Mouse (Mus musculus): ENCODE results near the gene Sprr3. TPM values are rescaled to one million over a fixed set of nuclear protein-coding genes. Genes with fewer than 3 reads are reported as not detected.

Gene Sprr3
- polyA plus RNA-seq, 1 experiment: 0.42 TPM

DNA sequence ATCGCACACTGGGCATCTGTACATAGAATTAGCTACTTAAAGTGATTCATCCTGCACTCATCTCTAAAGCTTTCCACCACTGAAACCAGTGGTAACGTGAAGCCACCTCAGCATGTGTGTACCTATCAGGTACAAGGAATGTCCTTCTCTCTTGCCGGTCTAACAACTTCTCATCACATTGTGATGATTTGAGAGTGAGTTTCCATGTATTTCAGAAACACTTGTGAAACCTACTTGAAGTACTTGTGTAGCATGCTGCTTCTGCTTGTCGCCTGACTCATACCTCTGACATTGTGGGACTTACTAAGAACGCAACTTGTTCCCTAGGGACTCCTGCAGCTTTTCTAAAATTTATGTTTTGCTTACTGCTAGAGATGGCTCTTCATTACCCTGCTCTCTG, 3.4 kb downstream of the Sprr3 start:
- H3K4me1 ChIP-seq (ENCODE audit: control insufficient read depth, insufficient read depth, low read length): no peaks in the 10 kb centered on the region; the same call in 1 of the 2 replicates
- TF ChIP-seq CTCF (IDR thresholded peaks at IDR 0.05; ENCODE audit: borderline replicate concordance, insufficient read depth, low read length): no peak
- TF ChIP-seq POLR2A (IDR thresholded peaks at IDR 0.05; ENCODE audit: low read depth, low read length): no peak
- no peak overlapping the region for H3K4me3 ChIP-seq (ENCODE audit: insufficient read depth, low read length)
- H3K27ac ChIP-seq (ENCODE audit: insufficient read depth, low read length): no peak overlapping the region

DNA sequence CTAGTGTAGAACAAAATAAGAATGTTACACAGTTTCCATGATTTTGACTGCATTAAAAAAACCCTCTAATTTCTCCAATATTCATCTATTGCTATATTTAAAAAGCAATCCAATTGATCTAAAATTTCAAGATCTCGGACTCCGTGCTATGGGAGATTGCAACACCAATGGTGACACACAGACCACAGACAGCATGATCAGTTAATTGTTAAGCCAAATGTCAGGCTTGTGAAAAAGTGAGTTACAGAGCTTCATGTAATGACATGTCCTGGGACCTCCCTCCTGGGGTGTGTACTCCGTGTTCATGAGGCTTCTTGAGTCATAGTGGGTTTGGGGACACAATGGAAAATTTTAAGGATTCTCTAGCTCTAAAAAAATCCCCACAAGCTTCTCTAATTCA, 18.3 kb downstream of the Sprr3 start:
- Histone ChIP-seq H3K4me1 (ENCODE audit: control insufficient read depth, insufficient read depth, low read length) (no peaks in the 10 kb centered on the region), H3K27ac (ENCODE audit: insufficient read depth, low read length) (no peak overlapping the region), H3K4me3 (ENCODE audit: insufficient read depth, low read length) (no peak overlapping the region)
- no peak for TF ChIP-seq CTCF (IDR thresholded peaks at IDR 0.05; ENCODE audit: borderline replicate concordance, insufficient read depth, low read length)
- TF ChIP-seq POLR2A (IDR thresholded peaks at IDR 0.05; ENCODE audit: low read depth, low read length): no peak

- TF ChIP-seq CTCF (IDR thresholded peaks at IDR 0.05; ENCODE audit: borderline replicate concordance, insufficient read depth, low read length): no peak
- no peak for TF ChIP-seq POLR2A (IDR thresholded peaks at IDR 0.05; ENCODE audit: low read depth, low read length)
- H3K4me3 ChIP-seq (ENCODE audit: insufficient read depth, low read length): no peak within 1 kb of the TSS
These were observed 19.8 kb downstream of the Sprr3 start, which contains the start of gene Sprr1b for GRCm38 (mm10) chr3:92438689-92439088. Gene Sprr1b, minus strand, starts transcription at chr3:92438789.

DNA sequence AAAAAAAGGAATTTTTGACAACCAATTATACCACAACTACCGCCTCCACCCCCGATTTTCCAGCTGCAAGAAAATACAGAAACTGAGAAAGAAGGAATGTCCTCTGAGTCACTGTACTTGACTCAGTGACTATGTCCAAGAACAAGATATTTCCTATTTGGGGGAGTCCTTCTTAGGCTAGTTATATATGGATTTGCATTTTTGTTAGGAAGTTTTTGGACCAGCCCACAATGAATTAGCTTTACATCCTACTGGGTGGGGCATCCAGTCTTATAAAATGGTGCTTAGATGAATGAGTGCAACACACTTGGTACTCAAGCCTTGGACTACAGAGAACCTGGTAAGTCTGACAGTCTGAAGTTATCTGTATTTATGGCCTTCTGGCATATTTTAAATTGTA, 26.2 kb downstream of the Sprr3 start, which contains the start of gene Sprr2k:
Gene Sprr2k, plus strand, starts transcription at position 301 of the 400 bp plus-strand sequence.
- TF ChIP-seq POLR2A (IDR thresholded peaks at IDR 0.05; ENCODE audit: low read depth, low read length): no peak
- no peak for TF ChIP-seq CTCF (IDR thresholded peaks at IDR 0.05; ENCODE audit: borderline replicate concordance, insufficient read depth, low read length)
- Histone ChIP-seq H3K4me1 (ENCODE audit: control insufficient read depth, insufficient read depth, low read length) (no peaks in the 10 kb centered on the region), H3K27ac (ENCODE audit: insufficient read depth, low read length) (peak within 1 kb of the TSS; percentile 47; the same call in 1 of the 2 replicates), H3K4me3 (ENCODE audit: insufficient read depth, low read length) (no peak within 1 kb of the TSS)

More at GRCm38 (mm10) chr3:92438689-92439088, 19.8 kb downstream of the Sprr3 start, which contains the start of gene Sprr1b:
- Histone ChIP-seq H3K27ac (ENCODE audit: insufficient read depth, low read length) (no peak within 1 kb of the TSS), H3K4me1 (ENCODE audit: control insufficient read depth, insufficient read depth, low read length) (no peaks in the 10 kb centered on the region)

DNA sequence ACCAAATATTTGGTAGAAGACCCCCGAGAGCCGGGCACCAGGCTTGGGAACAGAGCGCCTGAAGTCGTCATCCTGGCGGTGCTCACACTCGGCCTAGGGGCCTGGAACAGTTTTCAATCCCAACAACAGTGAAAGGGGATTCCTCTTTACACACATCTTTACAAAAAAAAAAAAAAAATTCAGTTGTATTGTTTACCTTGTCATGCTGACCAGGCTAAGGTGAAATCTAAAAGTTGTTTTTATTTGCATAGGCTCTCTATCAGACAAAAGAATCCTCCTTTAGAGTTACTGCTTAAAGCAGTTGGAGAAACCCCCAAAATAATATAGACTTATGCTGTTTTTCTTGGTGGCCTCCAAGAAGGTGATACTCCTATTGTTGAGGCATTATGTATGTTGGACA, 29.2 kb downstream of the Sprr3 start, which contains the start of gene Gm9774:
Gene Gm9774, minus strand, starts transcription at position 101 of the 400 bp plus-strand sequence.
- Histone ChIP-seq H3K27ac (ENCODE audit: insufficient read depth, low read length) (no peak within 1 kb of the TSS), H3K4me1 (ENCODE audit: control insufficient read depth, insufficient read depth, low read length) (no peaks in the 10 kb centered on the region), H3K4me3 (ENCODE audit: insufficient read depth, low read length) (no peak within 1 kb of the TSS)
- no peak for TF ChIP-seq POLR2A (IDR thresholded peaks at IDR 0.05; ENCODE audit: low read depth, low read length)
- no peak for TF ChIP-seq CTCF (IDR thresholded peaks at IDR 0.05; ENCODE audit: borderline replicate concordance, insufficient read depth, low read length)

- Histone ChIP-seq H3K4me1 (ENCODE audit: control insufficient read depth, insufficient read depth, low read length) (no peaks in the 10 kb centered on the region), H3K4me3 (ENCODE audit: insufficient read depth, low read length) (no peak within 1 kb of the TSS), H3K27ac (ENCODE audit: insufficient read depth, low read length) (no peak within 1 kb of the TSS)
- TF ChIP-seq POLR2A (IDR thresholded peaks at IDR 0.05; ENCODE audit: low read depth, low read length): no peak
- TF ChIP-seq CTCF (IDR thresholded peaks at IDR 0.05; ENCODE audit: borderline replicate concordance, insufficient read depth, low read length): no peak
These were observed 40.7 kb downstream of the Sprr3 start, which contains the start of gene Sprr2j-ps for GRCm38 (mm10) chr3:92417782-92418181. Gene Sprr2j-ps, plus strand, starts transcription at chr3:92418082.

DNA sequence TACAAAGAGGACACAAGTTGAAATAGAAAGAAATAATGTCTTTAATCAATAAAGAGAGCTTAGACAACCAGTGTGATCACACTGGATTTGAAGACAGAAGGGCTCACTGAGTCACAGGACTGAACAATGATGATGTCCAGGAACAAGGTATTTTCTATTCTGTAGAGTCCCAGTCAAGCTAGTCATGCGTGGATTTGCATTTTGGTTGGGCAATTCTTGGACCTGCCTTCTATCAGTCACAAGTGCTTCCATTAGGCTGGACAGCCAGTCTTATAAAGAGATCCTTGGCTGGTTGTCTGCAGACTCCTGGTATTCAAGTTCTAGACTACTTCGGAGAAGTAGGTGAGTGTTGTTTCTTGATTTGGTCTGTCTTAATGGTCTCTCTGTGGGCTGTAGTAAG, 50.8 kb downstream of the Sprr3 start, which contains the start of gene Sprr2i:
Gene Sprr2i, plus strand, starts transcription at position 301 of the 400 bp plus-strand sequence.
- no peak for TF ChIP-seq POLR2A (IDR thresholded peaks at IDR 0.05; ENCODE audit: low read depth, low read length)
- no peak for TF ChIP-seq CTCF (IDR thresholded peaks at IDR 0.05; ENCODE audit: borderline replicate concordance, insufficient read depth, low read length)
- H3K27ac ChIP-seq (ENCODE audit: insufficient read depth, low read length): no peak within 1 kb of the TSS
- no peaks in the 10 kb centered on the region for H3K4me1 ChIP-seq (ENCODE audit: control insufficient read depth, insufficient read depth, low read length)
- no peak within 1 kb of the TSS for H3K4me3 ChIP-seq (ENCODE audit: insufficient read depth, low read length)

Other genes with a start within 250 kb of the Sprr3 start
- not detected in 2 replicates for gene Sprr2a1, start 242.9 kb downstream of the Sprr3 start, polyA plus RNA-seq (2011; ENCODE audit: insufficient read length, low read depth, missing spikeins)
- not detected in 2 replicates for gene Sprr2a2, start 242.8 kb downstream of the Sprr3 start, polyA plus RNA-seq (2011; ENCODE audit: insufficient read length, low read depth, missing spikeins)
- gene Sprr2a3, start 173.3 kb downstream of the Sprr3 start, polyA plus RNA-seq (2011; ENCODE audit: insufficient read length, low read depth, missing spikeins): not detected in 2 replicates
- gene Sprr2b, start 142.1 kb downstream of the Sprr3 start, polyA plus RNA-seq (2011; ENCODE audit: insufficient read length, low read depth, missing spikeins): not detected in 2 replicates
- not detected in 2 replicates for gene Sprr2d, start 119.6 kb downstream of the Sprr3 start, polyA plus RNA-seq (2011; ENCODE audit: insufficient read length, low read depth, missing spikeins)
- gene Sprr2e, start 106.6 kb downstream of the Sprr3 start, polyA plus RNA-seq (2011; ENCODE audit: insufficient read length, low read depth, missing spikeins): not detected in 2 replicates
- gene Sprr2f, start 93.5 kb downstream of the Sprr3 start, polyA plus RNA-seq (2011; ENCODE audit: insufficient read length, low read depth, missing spikeins): not detected in 2 replicates
- gene Sprr2h, start 73.0 kb downstream of the Sprr3 start, polyA plus RNA-seq (2011; ENCODE audit: insufficient read length, low read depth, missing spikeins): not detected in 2 replicates
- not detected in 2 replicates for gene Sprr2i, start 50.7 kb downstream of the Sprr3 start, polyA plus RNA-seq (2011; ENCODE audit: insufficient read length, low read depth, missing spikeins)
- gene Sprr2j-ps, start 40.6 kb downstream of the Sprr3 start, polyA plus RNA-seq (2011; ENCODE audit: insufficient read length, low read depth, missing spikeins): not detected in 2 replicates
- 25.6 and 29.8 TPM in 2 replicates for gene Gm9774, start 29.3 kb downstream of the Sprr3 start, polyA plus RNA-seq (2011; ENCODE audit: insufficient read length, low read depth, missing spikeins)
- 13.2 and 40.5 TPM in 2 replicates for gene Sprr2k, start 26.1 kb downstream of the Sprr3 start, polyA plus RNA-seq (2011; ENCODE audit: insufficient read length, low read depth, missing spikeins)
- gene Sprr1b, start 19.9 kb downstream of the Sprr3 start, polyA plus RNA-seq (2011; ENCODE audit: insufficient read length, low read depth, missing spikeins): not detected in 2 replicates
- 1.7 TPM in 1 of 2 replicates, not detected in the other for gene Sprr1a, start 27.2 kb upstream of the Sprr3 start, polyA plus RNA-seq (2011; ENCODE audit: insufficient read length, low read depth, missing spikeins)
- not detected in 2 replicates for gene Sprr4, start 41.8 kb upstream of the Sprr3 start, polyA plus RNA-seq (2011; ENCODE audit: insufficient read length, low read depth, missing spikeins)
- not detected in 2 replicates for gene 2310046K23Rik, start 75.8 kb upstream of the Sprr3 start, polyA plus RNA-seq (2011; ENCODE audit: insufficient read length, low read depth, missing spikeins)
- 0.25 TPM in 1 of 2 replicates, not detected in the other for gene Ivl, start 115.0 kb upstream of the Sprr3 start, polyA plus RNA-seq (2011; ENCODE audit: insufficient read length, low read depth, missing spikeins)
- not detected in 2 replicates for gene Smcp, start 130.3 kb upstream of the Sprr3 start, polyA plus RNA-seq (2011; ENCODE audit: insufficient read length, low read depth, missing spikeins)
- gene 2210017I01Rik, start 148.8 kb upstream of the Sprr3 start, polyA plus RNA-seq (2011; ENCODE audit: insufficient read length, low read depth, missing spikeins): not detected in 2 replicates
- not detected in 2 replicates for gene Lce6a, start 162.9 kb upstream of the Sprr3 start, polyA plus RNA-seq (2011; ENCODE audit: insufficient read length, low read depth, missing spikeins)
- gene Lce1a1, start 189.6 kb upstream of the Sprr3 start, polyA plus RNA-seq (2011; ENCODE audit: insufficient read length, low read depth, missing spikeins): not detected in 2 replicates
- not detected in 2 replicates for gene Lce1b, start 198.2 kb upstream of the Sprr3 start, polyA plus RNA-seq (2011; ENCODE audit: insufficient read length, low read depth, missing spikeins)
- gene Lce1a2, start 211.6 kb upstream of the Sprr3 start, polyA plus RNA-seq (2011; ENCODE audit: insufficient read length, low read depth, missing spikeins): not detected in 2 replicates
- gene Lce1c, start 220.5 kb upstream of the Sprr3 start, polyA plus RNA-seq (2011; ENCODE audit: insufficient read length, low read depth, missing spikeins): not detected in 2 replicates
- gene Lce1d, start 228.5 kb upstream of the Sprr3 start, polyA plus RNA-seq (2011; ENCODE audit: insufficient read length, low read depth, missing spikeins): not detected in 2 replicates

Measured in embryonic fibroblast, embryonic 13.5 days (primary cell).